Mouse (Mus musculus) adrenal gland, postnatal 36 days (tissue): ENCODE results near the gene Ttll8. TPM values are rescaled to one million over a fixed set of nuclear protein-coding genes. Genes with fewer than 3 reads are reported as not detected.

Source experiments
- total RNA-seq, 2 experiments: library from RNA; stranded (reverse); gene quantifications; 2 replicates each; pipeline ENCODE4 v1.2.3; 2021

Gene Ttll8
- total RNA-seq, 2 experiments from 2014 or later: 0.46 TPM; not detected in 1

Other genes with a start within 250 kb of the Ttll8 start
- gene Brd1, start 220.2 kb downstream of the Ttll8 start, total RNA-seq: 10 to 100 TPM; 54.0 to 65.9 TPM
- gene Zbed4, start 202.8 kb downstream of the Ttll8 start, total RNA-seq: 10 to 100 TPM in 1 of 2 experiments, 1 to 10 TPM in 1; 9.6 to 11.3 TPM
- 10 to 100 TPM; 14.1 to 18.9 TPM for gene Alg12, start 135.1 kb downstream of the Ttll8 start, total RNA-seq
- 10 to 100 TPM; 40.1 to 52.8 TPM for gene Creld2, start 134.8 kb downstream of the Ttll8 start, total RNA-seq
- gene Pim3, start 92.2 kb downstream of the Ttll8 start, total RNA-seq: 100 to 1,000 TPM; 123 to 134 TPM
- not detected for gene Mlc1, start 24.6 kb upstream of the Ttll8 start, total RNA-seq
- gene Mov10l1, start 28.5 kb upstream of the Ttll8 start, total RNA-seq: not detected
- under 1 TPM; 0.56 to 0.99 TPM for gene Panx2, start 105.3 kb upstream of the Ttll8 start, total RNA-seq
- 10 to 100 TPM; 41.7 to 43.4 TPM for gene Trabd, start 120.7 kb upstream of the Ttll8 start, total RNA-seq
- gene Selenoo, start 134.7 kb upstream of the Ttll8 start, total RNA-seq: 10 to 100 TPM; 29.8 to 44.9 TPM
- gene Tubgcp6, start 168.7 kb upstream of the Ttll8 start, total RNA-seq: 10 to 100 TPM; 13.4 to 16.4 TPM
- 10 to 100 TPM in 1 of 2 experiments, 1 to 10 TPM in 1; 9.9 to 14.3 TPM for gene Hdac10, start 174.3 kb upstream of the Ttll8 start, total RNA-seq
- 10 to 100 TPM in 1 of 2 experiments, 1 to 10 TPM in 1; 8.8 to 10.6 TPM for gene Mapk12, start 186.3 kb upstream of the Ttll8 start, total RNA-seq
- gene Mapk11, start 195.2 kb upstream of the Ttll8 start, total RNA-seq: 1 to 10 TPM; 2.5 to 3.7 TPM
- 100 to 1,000 TPM; 110 to 130 TPM for gene Plxnb2, start 226.4 kb upstream of the Ttll8 start, total RNA-seq
- 1 to 10 TPM; 4.9 to 5.2 TPM for gene Dennd6b, start 242.1 kb upstream of the Ttll8 start, total RNA-seq